Mouse (Mus musculus) forebrain, embryonic 16.5 days (tissue): ENCODE results near the gene Olfr1364. TPM values are rescaled to one million over a fixed set of nuclear protein-coding genes. Genes with fewer than 3 reads are reported as not detected.

ENCODE experiments used
- ATAC-seq: fragments of 200-750 bp; cut with Nextera tagmentation; 2 replicates; pipeline ENCODE4 v1.8.0; 2017; ENCODE audit warnings: mild to moderate bottlenecking, moderate library complexity
- H3K27ac ChIP-seq: fragments of 300-500 bp; sonication (generic); 2 replicates; pipeline ENCODE4 v1.5.1; 2014; ENCODE audit warnings: low read length, control low read depth
- H3K27me3 ChIP-seq: fragments of 300-500 bp; sonication (generic); replicated peaks from 2 replicates; pipeline ENCODE4 v1.6.1; 2014; ENCODE audit warnings: low read length; ENCODE audit not compliant: control insufficient read depth, insufficient read depth
- H3K36me3 ChIP-seq: fragments of 300-500 bp; sonication (generic); 2 replicates; pipeline ENCODE4 v1.6.1; 2014; ENCODE audit not compliant: control insufficient read depth, insufficient read depth
- H3K4me1 ChIP-seq: fragments of 300-500 bp; sonication (generic); replicated peaks from 2 replicates; pipeline ENCODE4 v1.6.1; 2014; ENCODE audit warnings: low read length; ENCODE audit not compliant: control insufficient read depth, insufficient read depth
- H3K4me2 ChIP-seq: fragments of 300-500 bp; sonication (generic); 2 replicates; pipeline ENCODE4 v1.6.1; 2014; ENCODE audit warnings: mild to moderate bottlenecking, low read length, control low read depth
- H3K4me3 ChIP-seq: fragments of 300-500 bp; sonication (generic); replicated peaks from 2 replicates; pipeline ENCODE4 v1.5.1; 2014; ENCODE audit warnings: mild to moderate bottlenecking, low read length, control low read depth
- H3K9ac ChIP-seq: fragments of 300-500 bp; sonication (generic); replicated peaks from 2 replicates; pipeline ENCODE4 v1.6.1; 2014; ENCODE audit warnings: low read depth, low read length, control low read depth
- H3K9me3 ChIP-seq: fragments of 300-500 bp; sonication (generic); 2 replicates; pipeline ENCODE4 v1.6.1; 2016; ENCODE audit warnings: low read length; ENCODE audit not compliant: control insufficient read depth
- WGBS: fragments of 180-500 bp; shearing (Covaris S2); extraction: QIAGEN DNeasy Blood & Tissue Kit; methylation state at CpG from one replicate; pipeline ENCODE4 v1.1.7; 2014; 5-methylcytosine and 5-hydroxymethylcytosine counted together
- polyA plus RNA-seq: library from polyadenylated mRNA; unstranded; fragments of >200 nt; fragmentation: Nextera tagmentation; extraction: Ambion mirVana; gene quantifications from 2 replicates; pipeline ENCODE4 v1.2.1, GENCODE M21; 2015

The Olfr1364 gene
- not detected in 2 replicates for polyA plus RNA-seq

- no peak within 1 kb of the TSS for H3K4me2 ChIP-seq
- no peaks in the 10 kb centered on the region for H3K9me3 ChIP-seq
- H3K27ac ChIP-seq: no peak within 1 kb of the TSS
- H3K36me3 ChIP-seq: no peaks in the 10 kb centered on the region
- H3K9ac ChIP-seq: no peak within 1 kb of the TSS
- ATAC-seq: no peak
- no peaks in the 10 kb centered on the region for H3K27me3 ChIP-seq
- no peaks in the 10 kb centered on the region for H3K4me1 ChIP-seq
- H3K4me3 ChIP-seq: no peak within 1 kb of the TSS
- 94% methylated on average over 2 of the region's 2 CpGs for WGBS
Measured at GRCm38 (mm10) chr13:21581659-21582058, at the start of gene Olfr1364. Gene Olfr1364 (minus strand): TSS chr13:21581759.

- Histone ChIP-seq H3K27ac (no peak within 1 kb of the TSS), H3K4me1 (no peaks in the 10 kb centered on the region), H3K36me3 (no peaks in the 10 kb centered on the region), H3K27me3 (no peaks in the 10 kb centered on the region), H3K4me2 (no peak within 1 kb of the TSS), H3K9me3 (no peaks in the 10 kb centered on the region), H3K4me3 (no peak within 1 kb of the TSS), H3K9ac (no peak within 1 kb of the TSS)
- no peak for ATAC-seq
Measured at GRCm38 (mm10) chr13:21613922-21614321, 32.4 kb upstream of the Olfr1364 start, which contains the start of gene Olfr1362. Gene Olfr1362 (minus strand): TSS chr13:21614022.

- Histone ChIP-seq H3K36me3 (no peaks in the 10 kb centered on the region), H3K9me3 (no peaks in the 10 kb centered on the region), H3K27ac (no peak overlapping the region), H3K9ac (no peak overlapping the region), H3K4me3 (no peak overlapping the region), H3K4me2 (no peak overlapping the region), H3K27me3 (no peaks in the 10 kb centered on the region), H3K4me1 (no peaks in the 10 kb centered on the region)
- ATAC-seq: no peak
- 71% methylated on average over 2 of the region's 2 CpGs for WGBS
Measured at GRCm38 (mm10) chr13:21591618-21592017, 10.1 kb upstream of the Olfr1364 start.

DNA sequence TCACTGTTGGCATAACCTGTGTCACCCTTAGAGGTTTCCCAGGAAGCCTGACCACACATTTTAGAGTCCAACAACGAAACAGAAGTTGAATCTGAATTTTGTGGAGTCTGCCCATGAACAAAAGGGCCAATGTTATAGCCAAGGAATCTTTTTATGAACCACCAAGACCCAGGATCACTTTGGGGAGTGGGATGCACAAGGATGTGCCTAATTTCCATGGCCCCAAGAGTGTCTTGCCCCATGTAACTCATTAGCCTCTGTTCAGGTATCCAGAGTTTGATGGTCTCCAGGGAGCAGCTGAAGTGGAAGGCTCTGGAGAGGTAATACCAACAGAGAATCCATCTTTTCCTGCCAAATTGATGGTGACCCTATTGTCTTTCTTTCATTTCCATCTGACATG is 21.8 kb downstream of the Olfr1364 start, which contains the start of gene Olfr1535:
TSS of gene Olfr1535 (minus strand) at position 101 of the 400 bp plus-strand sequence.
- Histone ChIP-seq H3K9ac (no peak within 1 kb of the TSS), H3K4me2 (no peak within 1 kb of the TSS), H3K4me3 (no peak within 1 kb of the TSS), H3K36me3 (no peaks in the 10 kb centered on the region), H3K27ac (no peak within 1 kb of the TSS), H3K4me1 (no peaks in the 10 kb centered on the region), H3K9me3 (no peaks in the 10 kb centered on the region), H3K27me3 (no peaks in the 10 kb centered on the region)
- WGBS: 53% methylated on average over 1 of the region's 1 CpGs
- ATAC-seq: no peak

GRCm38 (mm10) chr13:21550416-21551110 is 31.0 kb downstream of the Olfr1364 start:
- Histone ChIP-seq H3K36me3 (no peaks in the 10 kb centered on the region), H3K4me1 (no peaks in the 10 kb centered on the region), H3K27me3 (no peaks in the 10 kb centered on the region), H3K4me3 (no peak overlapping the region), H3K9me3 (no peaks in the 10 kb centered on the region), H3K9ac (no peak overlapping the region), H3K4me2 (no peak overlapping the region), H3K27ac (no peak overlapping the region)
- no peak for ATAC-seq
- WGBS: 47% methylated on average over 3 of the region's 3 CpGs

DNA sequence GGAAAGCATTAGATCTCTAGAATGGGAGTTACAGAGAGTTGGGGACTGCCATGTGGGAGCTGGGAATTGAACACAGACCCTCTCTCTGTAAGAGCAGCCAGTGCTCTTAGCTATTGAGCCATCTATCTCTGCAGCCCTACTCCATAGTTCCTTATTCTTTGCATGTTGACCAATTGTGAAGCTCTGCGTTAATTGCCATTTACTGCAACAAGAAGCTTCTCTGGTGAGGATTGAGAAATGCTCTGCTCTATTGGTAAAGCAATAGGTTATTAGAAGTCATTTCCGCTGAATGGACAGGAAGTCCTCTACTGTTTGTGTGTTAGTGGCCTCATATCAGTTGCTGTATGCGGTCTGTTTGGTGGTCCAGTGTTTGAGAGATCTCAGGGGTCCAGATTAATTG is 32.1 kb downstream of the Olfr1364 start:
- H3K4me1 ChIP-seq: no peaks in the 10 kb centered on the region
- no peak overlapping the region for H3K27ac ChIP-seq
- 87% methylated on average over 3 of the region's 3 CpGs for WGBS
- H3K27me3 ChIP-seq: no peaks in the 10 kb centered on the region
- no peaks in the 10 kb centered on the region for H3K36me3 ChIP-seq
- H3K9ac ChIP-seq: no peak overlapping the region
- no peak overlapping the region for H3K4me2 ChIP-seq
- no peak for ATAC-seq
- no peak overlapping the region for H3K4me3 ChIP-seq
- H3K9me3 ChIP-seq: no peaks in the 10 kb centered on the region

- Histone ChIP-seq H3K4me3 (no peak within 1 kb of the TSS), H3K36me3 (no peaks in the 10 kb centered on the region), H3K27me3 (no peaks in the 10 kb centered on the region), H3K9ac (no peak within 1 kb of the TSS), H3K4me1 (no peaks in the 10 kb centered on the region), H3K27ac (no peak within 1 kb of the TSS), H3K4me2 (no peak within 1 kb of the TSS), H3K9me3 (no peaks in the 10 kb centered on the region)
- 90% methylated on average over 1 of the region's 1 CpGs for WGBS
- ATAC-seq: no peak
Measured at GRCm38 (mm10) chr13:21542708-21543107, 38.9 kb downstream of the Olfr1364 start, which contains the start of gene Olfr1366. Gene Olfr1366 (minus strand): TSS chr13:21542808.

DNA sequence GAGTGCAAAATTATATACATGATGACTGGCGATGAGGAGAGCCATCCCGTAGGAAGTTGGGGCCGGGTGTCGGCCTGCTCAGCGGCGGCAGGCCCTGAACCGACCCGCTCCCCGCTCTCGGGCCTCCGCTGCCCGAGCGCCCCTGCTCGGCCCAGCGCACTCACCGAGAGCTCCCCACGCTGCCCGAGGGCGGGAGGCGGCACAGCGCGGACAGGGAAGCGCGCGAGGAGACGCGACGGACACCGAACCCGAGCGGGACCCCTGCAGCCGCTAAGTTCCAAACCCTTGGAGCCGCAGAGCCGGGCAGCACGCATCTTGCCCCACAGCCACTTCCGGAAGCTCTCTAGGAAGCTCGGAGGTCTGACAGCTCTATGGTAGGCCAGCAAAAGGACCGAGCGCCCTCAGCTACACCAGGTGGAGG is 50.8 kb downstream of the Olfr1364 start, which contains the start of gene Zkscan8:
TSS of gene Zkscan8 (minus strand) at position 340 of the 421 bp plus-strand sequence.
- 0% methylated on average over 39 of the region's 39 CpGs for WGBS
- H3K9me3 ChIP-seq: no peaks in the 10 kb centered on the region
- H3K9ac ChIP-seq: peak within 1 kb of the TSS; percentile 97
- H3K4me1 ChIP-seq: peaks cover 4% of the 10 kb centered on the region; the same call in 1 of the 2 replicates
- peak within 1 kb of the TSS; percentile 74 for H3K27ac ChIP-seq
- H3K4me3 ChIP-seq: peak within 1 kb of the TSS; percentile 75
- 0 out of 2 replicates have a peak, but pooled peaks cover 2% of the 10 kb centered on the region for H3K27me3 ChIP-seq
- H3K36me3 ChIP-seq: peaks cover 7% of the 10 kb centered on the region
- ATAC-seq: peak; percentile 99
- H3K4me2 ChIP-seq: peak within 1 kb of the TSS; percentile 68

- peaks cover 4% of the 10 kb centered on the region; the same call in 1 of the 2 replicates for H3K4me1 ChIP-seq
- H3K4me3 ChIP-seq: peak overlapping the region; percentile 33
- H3K27me3 ChIP-seq: no peaks in the 10 kb centered on the region
- peaks cover 9% of the 10 kb centered on the region for H3K36me3 ChIP-seq
- no peak overlapping the region for H3K9ac ChIP-seq
- H3K4me2 ChIP-seq: peak overlapping the region; percentile 60
- ATAC-seq: no peak
- WGBS: 51% methylated on average over 7 of the region's 7 CpGs
- H3K27ac ChIP-seq: no peak overlapping the region
- H3K9me3 ChIP-seq: no peaks in the 10 kb centered on the region
Measured at GRCm38 (mm10) chr13:21530136-21530535, 51.4 kb downstream of the Olfr1364 start.
